Mouse (Mus musculus): ENCODE data around the gene Borcs5.

GRCm38 (mm10) chr6:134617589-134617988 lies 21.7 kb upstream of the Borcs5 start:
- TF ChIP-seq CTCF (IDR thresholded peaks at IDR 0.05; ENCODE audit: low read depth) (no peak), EP300 (IDR thresholded peaks at IDR 0.05; ENCODE audit: low read depth) (no peak)
